Mouse (Mus musculus) spleen, adult 12 weeks (tissue): ENCODE data around the gene Pin1.
"Not testable (repeated sequence)": the region's sequence is repeated elsewhere in the genome, so short reads cannot be mapped to it uniquely, and the experiment has no call there.

Experiments used
- DNase-seq: peaks from one replicate; pipeline ENCODE4 v3.0.0; 2022; ENCODE audit warnings: low spot score

Gene Pin1

DNA sequence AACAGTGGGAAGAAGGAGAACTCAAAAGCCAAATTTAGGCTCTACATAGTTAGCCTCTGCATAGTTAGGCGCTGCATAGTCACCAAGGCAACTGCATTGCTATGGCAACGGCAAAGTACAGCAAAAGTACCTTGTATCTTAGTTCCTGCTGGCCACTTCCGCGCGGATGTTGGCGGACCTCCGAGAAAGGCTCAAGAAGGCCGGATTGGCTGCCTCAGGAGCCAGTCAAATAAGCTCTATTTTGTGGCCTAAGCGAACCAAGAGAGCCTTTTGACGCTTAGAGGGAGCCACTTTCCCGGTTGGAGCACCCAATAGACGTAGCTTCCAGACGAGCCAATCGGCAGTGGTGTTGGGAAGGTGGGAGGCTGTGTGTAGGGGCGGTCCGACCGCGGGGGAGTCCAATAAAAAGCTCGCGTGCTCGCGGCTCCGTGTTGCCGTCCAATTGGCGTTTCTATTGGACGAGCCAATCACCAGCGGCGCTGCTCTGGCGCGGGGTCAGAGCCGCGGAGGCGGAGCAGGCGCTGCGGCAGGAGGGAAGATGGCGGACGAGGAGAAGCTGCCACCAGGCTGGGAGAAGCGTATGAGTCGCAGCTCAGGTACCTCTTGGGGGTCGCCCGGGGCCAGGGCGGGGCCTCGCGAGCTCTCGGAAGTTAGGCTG lies at the start of gene Pin1:
Pin1 (plus strand) TSS at position 494 of the 658 bp plus-strand sequence.
- DNase-seq: peak; percentile 95

DNA sequence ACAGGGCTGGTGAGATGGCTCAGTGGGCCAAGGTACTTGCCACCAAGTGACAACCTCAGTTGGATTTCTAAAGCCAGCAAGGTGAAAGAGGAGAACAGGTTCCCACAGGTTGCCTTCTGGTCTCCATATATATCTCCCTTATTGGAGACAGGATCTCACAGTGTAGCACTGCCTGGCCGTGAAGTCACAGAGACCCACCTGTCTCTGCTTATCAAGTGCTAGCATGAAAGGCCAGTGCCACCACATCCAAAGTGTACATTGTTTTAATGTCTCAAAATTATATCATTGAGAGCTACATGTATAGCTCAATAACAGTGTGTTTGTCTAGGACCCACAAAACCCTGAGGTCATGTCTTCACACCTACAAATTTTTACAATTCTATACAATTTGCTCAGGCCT lies 45.6 kb upstream of the Pin1 start:
- no peak for DNase-seq

GRCm38 (mm10) chr9:20607100-20607974 lies 44.6 kb upstream of the Pin1 start:
- peak; percentile 84 for DNase-seq

DNA sequence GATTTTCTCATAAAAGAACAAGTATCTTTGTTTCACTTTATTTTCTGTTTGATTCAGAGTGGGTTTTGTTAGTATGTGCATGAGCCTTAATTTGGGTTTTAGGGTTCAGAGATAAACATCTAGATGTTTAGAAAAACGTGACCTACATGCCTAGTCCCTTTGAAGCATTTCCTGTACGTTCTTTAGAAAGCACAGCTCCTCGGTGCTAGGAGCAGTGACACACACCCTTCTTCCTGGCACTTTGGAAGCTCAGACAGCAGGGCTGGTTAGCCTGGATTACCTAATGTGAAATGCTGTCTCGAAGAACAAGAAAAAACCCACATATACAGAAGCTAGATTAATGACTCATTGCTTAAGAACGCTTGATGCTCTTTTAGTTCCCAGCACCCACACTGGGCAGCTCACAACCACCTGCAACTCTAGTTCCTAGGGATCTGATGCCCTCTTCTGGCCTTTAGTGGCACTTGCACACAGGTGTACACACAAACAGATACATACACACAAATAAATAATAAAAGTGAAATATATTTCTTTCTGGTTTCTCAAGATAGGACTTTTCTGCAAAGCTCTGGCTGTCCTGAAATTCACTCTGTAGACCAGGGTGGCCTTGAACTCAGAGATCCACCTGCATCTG lies 41.9 kb upstream of the Pin1 start:
- DNase-seq: no peak

- no peak for DNase-seq
These were observed 39.9 kb upstream of the Pin1 start for GRCm38 (mm10) chr9:20611976-20612375.

GRCm38 (mm10) chr9:20616685-20617084 lies 35.2 kb upstream of the Pin1 start:
- DNase-seq: no peak

- no peak for DNase-seq
These were observed 20.6 kb upstream of the Pin1 start for GRCm38 (mm10) chr9:20631332-20631731.

- not testable (repeated sequence) for DNase-seq
These were observed 16.2 kb upstream of the Pin1 start for GRCm38 (mm10) chr9:20635676-20636075.

- DNase-seq: no peak
These were observed 15.6 kb upstream of the Pin1 start for GRCm38 (mm10) chr9:20636256-20636655.

- no peak for DNase-seq
These were observed 15.1 kb upstream of the Pin1 start for GRCm38 (mm10) chr9:20636790-20637189.

- no peak for DNase-seq
These were observed 13.3 kb upstream of the Pin1 start for GRCm38 (mm10) chr9:20638552-20638951.

DNA sequence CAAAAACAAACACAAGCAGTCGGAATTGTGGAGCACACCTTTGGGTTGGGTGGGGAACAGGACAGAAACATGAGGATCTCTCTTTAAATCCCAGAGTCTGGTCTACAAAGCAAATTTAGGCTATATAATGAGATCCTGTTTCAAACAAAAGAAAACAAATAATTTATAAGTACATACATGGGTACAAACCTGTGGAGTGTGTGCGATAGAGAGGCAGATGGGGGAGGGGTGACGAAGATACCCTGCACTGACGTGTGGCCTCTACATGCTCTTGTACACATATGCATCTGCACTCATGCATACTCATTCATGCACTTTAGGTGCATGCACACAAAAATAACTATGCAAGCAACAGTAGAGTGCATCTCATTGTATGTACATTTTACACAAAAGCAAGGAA lies 12.4 kb upstream of the Pin1 start:
- no peak for DNase-seq

- DNase-seq: no peak
These were observed 10.4 kb upstream of the Pin1 start for GRCm38 (mm10) chr9:20641501-20641900.

- DNase-seq: peak; percentile 33
These were observed 9.6 kb upstream of the Pin1 start, which contains the start of gene Ubl5 for GRCm38 (mm10) chr9:20642101-20642895. Gene Ubl5 (plus strand): TSS chr9:20642878.

DNA sequence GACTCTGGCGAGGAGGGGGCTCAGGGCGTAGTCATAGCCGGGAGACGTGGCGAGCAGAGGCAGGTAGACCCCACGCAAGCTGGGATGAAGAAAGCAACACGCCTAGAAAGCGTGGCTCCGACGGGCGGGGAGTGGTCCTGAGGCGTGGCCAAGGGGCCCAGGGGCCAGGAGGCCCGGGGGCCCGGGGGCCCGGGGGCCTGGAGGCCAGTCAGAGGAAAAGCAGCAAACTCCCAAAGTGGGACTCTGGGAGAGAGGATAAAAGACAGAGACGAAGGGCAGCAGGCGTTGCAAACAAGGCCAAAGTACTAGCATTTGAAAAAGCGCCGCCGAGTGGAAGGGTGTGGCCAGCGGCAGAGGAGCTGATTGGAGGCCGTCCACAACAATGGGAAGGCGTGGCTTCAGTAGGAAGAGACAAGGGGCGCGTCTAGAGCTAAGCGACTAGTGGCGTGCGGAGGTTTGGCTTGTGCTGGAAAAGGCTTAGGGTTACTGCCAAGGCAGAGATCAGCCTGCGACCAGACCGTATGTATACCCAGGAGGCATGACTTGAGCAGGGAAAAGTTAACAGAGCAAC lies 8.9 kb upstream of the Pin1 start:
- DNase-seq: peak; percentile 65

DNA sequence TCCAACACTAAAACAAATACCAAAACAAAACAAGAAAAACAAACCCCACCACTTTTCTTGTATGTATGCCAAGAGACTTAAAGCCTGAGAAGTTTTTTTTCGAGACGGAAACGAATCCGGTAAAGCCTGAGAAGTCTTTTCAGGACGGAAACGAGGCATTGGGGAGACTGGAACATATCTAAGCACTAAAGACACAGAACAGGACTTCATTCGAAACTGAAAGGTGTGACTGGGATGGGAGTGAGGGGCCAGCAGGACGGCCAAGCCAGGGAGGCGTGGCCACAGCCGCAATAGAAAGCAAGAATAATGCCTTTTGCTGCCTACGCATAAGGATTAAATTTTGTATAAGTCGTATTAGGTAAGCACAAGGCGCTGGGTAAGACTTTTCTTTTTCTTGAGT lies 8.1 kb upstream of the Pin1 start:
- no peak for DNase-seq

DNA sequence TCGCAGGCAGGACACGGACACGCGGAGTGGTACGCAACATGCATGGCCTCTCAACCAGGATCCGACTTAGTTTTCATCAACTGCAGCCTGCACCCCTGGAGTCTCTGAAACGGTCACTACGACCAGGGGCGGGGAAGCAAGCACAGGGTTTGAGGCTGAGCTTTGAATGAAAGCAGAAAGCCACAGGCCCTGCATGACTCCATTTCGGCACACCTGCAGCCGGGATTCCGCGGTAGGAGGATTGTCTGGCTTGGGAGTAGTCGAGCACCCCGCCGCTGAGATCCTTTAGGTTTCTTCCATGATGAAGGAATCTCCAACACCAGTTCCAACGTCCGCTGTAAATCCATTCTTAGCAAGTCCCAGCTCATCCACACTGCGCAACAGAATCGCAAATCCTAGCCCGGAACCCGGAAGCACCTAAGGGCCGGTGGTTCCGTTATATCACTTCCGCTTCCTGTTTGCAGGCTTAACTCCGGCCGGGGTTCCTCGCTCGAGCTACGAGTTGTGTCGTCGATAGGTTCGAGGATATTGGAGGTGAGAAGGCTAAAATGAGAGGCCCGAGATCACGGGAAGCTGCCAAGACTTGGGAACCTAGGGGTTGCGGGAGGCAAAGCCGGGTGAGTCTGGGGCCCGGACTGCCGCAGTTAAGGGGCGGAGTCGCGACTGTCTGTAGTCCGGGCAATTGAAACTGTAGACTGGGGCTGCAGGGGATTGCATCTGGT lies 7.4 kb upstream of the Pin1 start, which contains the start of gene Fbxl12:
Fbxl12 (minus strand) TSS at position 408 of the 722 bp plus-strand sequence.
- peak; percentile 67 for DNase-seq

DNA sequence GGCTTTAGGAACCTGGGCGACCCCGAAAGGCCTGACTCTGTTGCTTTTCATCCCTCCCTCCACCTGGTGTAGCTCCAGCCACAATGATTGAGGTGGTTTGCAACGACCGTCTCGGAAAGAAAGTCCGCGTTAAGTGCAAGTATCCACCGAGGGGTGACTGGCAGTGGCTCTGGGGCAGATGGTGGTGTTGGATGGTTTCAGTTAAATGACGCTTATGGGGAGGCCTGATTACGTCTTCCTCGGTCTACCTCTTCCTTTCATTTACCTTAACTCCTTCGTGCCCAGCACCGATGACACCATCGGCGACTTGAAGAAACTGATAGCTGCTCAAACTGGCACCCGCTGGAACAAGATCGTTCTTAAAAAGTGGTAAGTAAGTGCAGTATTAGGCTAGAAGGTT lies 6.8 kb upstream of the Pin1 start:
- DNase-seq: peak; percentile 23

DNA sequence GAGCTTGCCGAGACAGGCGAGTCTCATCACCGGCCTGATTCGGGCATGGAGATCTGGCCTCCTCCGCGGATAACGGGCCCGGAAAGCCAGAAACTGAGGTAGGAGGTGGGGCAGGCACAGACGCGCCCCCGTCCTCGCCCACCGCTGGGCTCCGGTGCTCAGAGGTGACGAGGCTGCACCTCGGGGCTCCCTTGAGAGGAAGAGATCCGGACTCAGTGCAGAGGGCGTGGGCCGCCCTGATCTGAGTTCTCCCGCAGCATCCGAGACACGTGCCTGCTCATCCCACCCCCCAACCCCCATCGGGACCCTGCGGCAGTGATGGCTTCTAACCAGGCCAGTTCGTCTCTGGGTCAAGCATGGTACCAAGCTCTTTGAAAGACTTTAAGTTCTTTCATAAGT lies 364 bp downstream of the Pin1 start:
- DNase-seq: no peak

DNA sequence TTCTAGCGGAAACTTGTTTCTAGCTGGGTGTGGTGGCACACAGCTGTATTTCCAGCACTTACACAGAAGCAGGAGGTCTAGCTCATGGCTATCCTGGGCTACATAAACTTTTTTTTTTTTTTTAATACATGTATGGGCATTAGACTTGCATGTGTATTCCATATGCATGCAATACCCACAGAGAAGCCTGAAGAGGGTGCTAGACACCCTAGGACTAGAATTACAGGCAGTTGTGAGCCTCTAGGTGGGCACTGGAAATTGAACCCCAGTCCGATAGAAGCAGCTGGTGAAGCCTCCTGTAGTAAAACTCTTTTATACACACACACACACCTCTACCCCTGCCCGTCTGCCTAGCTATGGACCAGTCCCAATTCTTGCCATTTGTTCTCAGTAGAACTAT lies 2.0 kb downstream of the Pin1 start:
- no peak for DNase-seq

GRCm38 (mm10) chr9:20657546-20657945 lies 5.7 kb downstream of the Pin1 start:
- DNase-seq: no peak
